Mouse (Mus musculus): ENCODE results near the gene Trp53tg5. TPM values are rescaled to one million over a fixed set of nuclear protein-coding genes. Genes with fewer than 3 reads are reported as not detected.
A peak's percentile ranks its signal among the peaks of the same experiment; 100 is the strongest.

Trp53tg5 gene
- polyA plus RNA-seq, 1 experiment from 2014 or later, result not detected

- Histone ChIP-seq H3K27me3 (ENCODE audit: poor library complexity, severe bottlenecking) (peaks cover 45% of the 10 kb centered on the region), H3K4me3 (peak overlapping the region; percentile 76), H3K27ac (peak overlapping the region; percentile 88), H3K36me3 (replicated peaks) (no peaks in the 10 kb centered on the region; the same call in 1 of the 2 replicates), H3K4me1 (peaks cover 47% of the 10 kb centered on the region), H3K9me3 (no peaks in the 10 kb centered on the region)
- WGBS, result under 1% methylated on average over 26 of the region's 26 CpGs
- peak; percentile 78 for DNase-seq (ENCODE audit: extremely low spot score, low spot score)
Observed at GRCm38 (mm10) chr2:164443051-164443437, 30.5 kb downstream of the Trp53tg5 start.

- H3K36me3 ChIP-seq (replicated peaks), result no peaks in the 10 kb centered on the region; the same call in 1 of the 2 replicates
- no peaks in the 10 kb centered on the region for H3K9me3 ChIP-seq
- H3K4me1 ChIP-seq, result peaks cover 52% of the 10 kb centered on the region
- peak overlapping the region; percentile 88 for H3K27ac ChIP-seq
- 2% methylated on average over 29 of the region's 29 CpGs for WGBS
- DNase-seq (ENCODE audit: extremely low spot score, low spot score), result peak; percentile 45
- peaks cover 45% of the 10 kb centered on the region for H3K27me3 ChIP-seq (ENCODE audit: poor library complexity, severe bottlenecking)
- H3K4me3 ChIP-seq, result peak overlapping the region; percentile 76
Observed at GRCm38 (mm10) chr2:164442315-164443050, 31.0 kb downstream of the Trp53tg5 start.

- Histone ChIP-seq H3K9me3 (no peaks in the 10 kb centered on the region), H3K27ac (no peak overlapping the region), H3K4me1 (peaks cover 59% of the 10 kb centered on the region), H3K36me3 (replicated peaks) (no peaks in the 10 kb centered on the region; the same call in 1 of the 2 replicates), H3K27me3 (ENCODE audit: poor library complexity, severe bottlenecking) (peaks cover 45% of the 10 kb centered on the region), H3K4me3 (peak overlapping the region; percentile 76)
- no peak for DNase-seq (ENCODE audit: extremely low spot score, low spot score)
- WGBS, result 36% methylated on average over 7 of the region's 7 CpGs
Observed at GRCm38 (mm10) chr2:164441731-164442130, 31.8 kb downstream of the Trp53tg5 start.

- DNase-seq (ENCODE audit: extremely low spot score, low spot score), result no peak
- 32% methylated on average over 8 of the region's 8 CpGs for WGBS
- H3K4me1 ChIP-seq, result peaks cover 65% of the 10 kb centered on the region
- no peaks in the 10 kb centered on the region; the same call in 1 of the 2 replicates for H3K36me3 ChIP-seq (replicated peaks)
- no peak overlapping the region for H3K27ac ChIP-seq
- peak overlapping the region; percentile 21; the same call in 1 of the 2 replicates for H3K4me3 ChIP-seq
- peaks cover 45% of the 10 kb centered on the region for H3K27me3 ChIP-seq (ENCODE audit: poor library complexity, severe bottlenecking)
- no peaks in the 10 kb centered on the region for H3K9me3 ChIP-seq
Observed at GRCm38 (mm10) chr2:164441155-164441554, 32.4 kb downstream of the Trp53tg5 start.

GRCm38 (mm10) chr2:164440314-164440713 lies 33.2 kb downstream of the Trp53tg5 start:
- no peak overlapping the region for H3K27ac ChIP-seq
- H3K4me3 ChIP-seq, result no peak overlapping the region
- DNase-seq (ENCODE audit: extremely low spot score, low spot score), result no peak
- peaks cover 45% of the 10 kb centered on the region for H3K27me3 ChIP-seq (ENCODE audit: poor library complexity, severe bottlenecking)
- WGBS, result 82% methylated on average over 5 of the region's 5 CpGs
- H3K4me1 ChIP-seq, result peaks cover 73% of the 10 kb centered on the region
- H3K36me3 ChIP-seq (replicated peaks), result no peaks in the 10 kb centered on the region; the same call in 1 of the 2 replicates
- H3K9me3 ChIP-seq, result no peaks in the 10 kb centered on the region

GRCm38 (mm10) chr2:164439001-164439421 lies 34.5 kb downstream of the Trp53tg5 start:
- H3K4me3 ChIP-seq, result no peak overlapping the region
- DNase-seq (ENCODE audit: extremely low spot score, low spot score), result no peak
- H3K9me3 ChIP-seq, result no peaks in the 10 kb centered on the region
- H3K4me1 ChIP-seq, result peaks cover 82% of the 10 kb centered on the region
- H3K27ac ChIP-seq, result no peak overlapping the region
- H3K36me3 ChIP-seq (replicated peaks), result no peaks in the 10 kb centered on the region; the same call in 1 of the 2 replicates
- H3K27me3 ChIP-seq (ENCODE audit: poor library complexity, severe bottlenecking), result peaks cover 38% of the 10 kb centered on the region
- 65% methylated on average over 3 of the region's 3 CpGs for WGBS

GRCm38 (mm10) chr2:164438257-164438656 lies 35.3 kb downstream of the Trp53tg5 start:
- H3K36me3 ChIP-seq (replicated peaks), result no peaks in the 10 kb centered on the region; the same call in 1 of the 2 replicates
- no peak overlapping the region for H3K4me3 ChIP-seq
- peaks cover 77% of the 10 kb centered on the region for H3K4me1 ChIP-seq
- 75% methylated on average over 8 of the region's 8 CpGs for WGBS
- H3K27me3 ChIP-seq (ENCODE audit: poor library complexity, severe bottlenecking), result peaks cover 32% of the 10 kb centered on the region
- H3K27ac ChIP-seq, result no peak overlapping the region
- no peak for DNase-seq (ENCODE audit: extremely low spot score, low spot score)
- no peaks in the 10 kb centered on the region for H3K9me3 ChIP-seq

GRCm38 (mm10) chr2:164437710-164438109 lies 35.8 kb downstream of the Trp53tg5 start:
- DNase-seq (ENCODE audit: extremely low spot score, low spot score), result no peak
- Histone ChIP-seq H3K27me3 (ENCODE audit: poor library complexity, severe bottlenecking) (peaks cover 27% of the 10 kb centered on the region), H3K9me3 (no peaks in the 10 kb centered on the region), H3K4me3 (no peak overlapping the region), H3K27ac (no peak overlapping the region), H3K4me1 (peaks cover 77% of the 10 kb centered on the region), H3K36me3 (replicated peaks) (no peaks in the 10 kb centered on the region; the same call in 1 of the 2 replicates)
- 84% methylated on average over 6 of the region's 6 CpGs for WGBS

GRCm38 (mm10) chr2:164436961-164437360 lies 36.6 kb downstream of the Trp53tg5 start:
- no peak overlapping the region for H3K4me3 ChIP-seq
- no peaks in the 10 kb centered on the region; the same call in 1 of the 2 replicates for H3K36me3 ChIP-seq (replicated peaks)
- H3K27me3 ChIP-seq (ENCODE audit: poor library complexity, severe bottlenecking), result peaks cover 21% of the 10 kb centered on the region
- peak overlapping the region; percentile 59 for H3K27ac ChIP-seq
- no peak for DNase-seq (ENCODE audit: extremely low spot score, low spot score)
- no peaks in the 10 kb centered on the region for H3K9me3 ChIP-seq
- peaks cover 77% of the 10 kb centered on the region for H3K4me1 ChIP-seq
- 54% methylated on average over 3 of the region's 3 CpGs for WGBS

- H3K4me3 ChIP-seq, result no peak overlapping the region
- H3K27me3 ChIP-seq (ENCODE audit: poor library complexity, severe bottlenecking), result peaks cover 21% of the 10 kb centered on the region
- H3K4me1 ChIP-seq, result peaks cover 77% of the 10 kb centered on the region
- H3K9me3 ChIP-seq, result no peaks in the 10 kb centered on the region
- H3K36me3 ChIP-seq (replicated peaks), result no peaks in the 10 kb centered on the region; the same call in 1 of the 2 replicates
- H3K27ac ChIP-seq, result peak overlapping the region; percentile 59
- no peak for DNase-seq (ENCODE audit: extremely low spot score, low spot score)
- 18% methylated on average over 8 of the region's 8 CpGs for WGBS
Observed at GRCm38 (mm10) chr2:164436215-164436913, 37.2 kb downstream of the Trp53tg5 start.

- 54% methylated on average over 5 of the region's 5 CpGs for WGBS
- Histone ChIP-seq H3K27me3 (ENCODE audit: poor library complexity, severe bottlenecking) (peaks cover 21% of the 10 kb centered on the region), H3K9me3 (no peaks in the 10 kb centered on the region), H3K4me1 (peaks cover 78% of the 10 kb centered on the region), H3K36me3 (replicated peaks) (no peaks in the 10 kb centered on the region; the same call in 1 of the 2 replicates), H3K4me3 (no peak overlapping the region), H3K27ac (peak overlapping the region; percentile 15; the same call in 1 of the 2 replicates)
- DNase-seq (ENCODE audit: extremely low spot score, low spot score), result no peak
Observed at GRCm38 (mm10) chr2:164435216-164436090, 38.1 kb downstream of the Trp53tg5 start.

GRCm38 (mm10) chr2:164434681-164435080 lies 38.8 kb downstream of the Trp53tg5 start:
- WGBS, result 92% methylated on average over 3 of the region's 3 CpGs
- no peak overlapping the region for H3K4me3 ChIP-seq
- H3K27ac ChIP-seq, result no peak overlapping the region
- no peak for DNase-seq (ENCODE audit: extremely low spot score, low spot score)
- H3K36me3 ChIP-seq (replicated peaks), result no peaks in the 10 kb centered on the region
- peaks cover 77% of the 10 kb centered on the region for H3K4me1 ChIP-seq
- peaks cover 25% of the 10 kb centered on the region for H3K27me3 ChIP-seq (ENCODE audit: poor library complexity, severe bottlenecking)
- no peaks in the 10 kb centered on the region for H3K9me3 ChIP-seq
